Mouse (Mus musculus) limb, embryonic 13.5 days (tissue): Measurements from ENCODE around the gene Olfr353. TPM values are rescaled to one million over a fixed set of nuclear protein-coding genes. Genes with fewer than 3 reads are reported as not detected.

Source experiments
- ATAC-seq: fragments of 200-750 bp; cut with Nextera tagmentation; 2 replicates; pipeline ENCODE4 v1.8.0; 2017; ENCODE audit warnings: low read depth, moderate number of reproducible peaks, moderate TSS enrichment; ENCODE audit not compliant: low FRiP score
- H3K27ac ChIP-seq: fragments of 300-500 bp; sonication (generic); 2 replicates; pipeline ENCODE4 v1.5.1; 2015; ENCODE audit warnings: inconsistent platforms, mild to moderate bottlenecking, moderate library complexity
- H3K27me3 ChIP-seq: fragments of 300-500 bp; sonication (generic); 2 replicates; pipeline ENCODE4 v1.6.1; 2015; ENCODE audit warnings: mild to moderate bottlenecking, inconsistent platforms
- H3K36me3 ChIP-seq: fragments of 300-500 bp; sonication (generic); 2 replicates; pipeline ENCODE4 v1.6.1; 2015; ENCODE audit warnings: inconsistent platforms, mild to moderate bottlenecking, moderate library complexity
- H3K4me1 ChIP-seq: fragments of 300-500 bp; sonication (generic); 2 replicates; pipeline ENCODE4 v1.6.1; 2015; ENCODE audit warnings: inconsistent platforms
- H3K4me2 ChIP-seq: fragments of 300-500 bp; sonication (generic); replicated peaks from 2 replicates; pipeline ENCODE4 v1.6.1; 2015; ENCODE audit warnings: inconsistent platforms, mild to moderate bottlenecking, moderate library complexity
- H3K4me3 ChIP-seq: fragments of 300-500 bp; sonication (generic); 2 replicates; pipeline ENCODE4 v1.5.1; 2015; ENCODE audit warnings: moderate library complexity, mild to moderate bottlenecking, inconsistent platforms
- H3K9ac ChIP-seq: fragments of 300-500 bp; sonication (generic); 2 replicates; pipeline ENCODE4 v1.6.1; 2015; ENCODE audit warnings: mild to moderate bottlenecking, inconsistent platforms
- H3K9me3 ChIP-seq: fragments of 300-500 bp; sonication (generic); 2 replicates; pipeline ENCODE4 v1.6.1; 2016; ENCODE audit warnings: inconsistent platforms
- WGBS: fragments of 180-500 bp; shearing (Covaris S2); methylation state at CpG from one replicate; pipeline ENCODE4 v1.1.7; 2015; 5-methylcytosine and 5-hydroxymethylcytosine counted together
- polyA plus RNA-seq: library from polyadenylated mRNA; unstranded; fragments of >200 nt; fragmentation: Nextera tagmentation; extraction: Ambion mirVana; gene quantifications from 2 replicates; pipeline ENCODE4 v1.2.1, GENCODE M21; 2015

Olfr353 gene
- not detected in 2 replicates for polyA plus RNA-seq

DNA sequence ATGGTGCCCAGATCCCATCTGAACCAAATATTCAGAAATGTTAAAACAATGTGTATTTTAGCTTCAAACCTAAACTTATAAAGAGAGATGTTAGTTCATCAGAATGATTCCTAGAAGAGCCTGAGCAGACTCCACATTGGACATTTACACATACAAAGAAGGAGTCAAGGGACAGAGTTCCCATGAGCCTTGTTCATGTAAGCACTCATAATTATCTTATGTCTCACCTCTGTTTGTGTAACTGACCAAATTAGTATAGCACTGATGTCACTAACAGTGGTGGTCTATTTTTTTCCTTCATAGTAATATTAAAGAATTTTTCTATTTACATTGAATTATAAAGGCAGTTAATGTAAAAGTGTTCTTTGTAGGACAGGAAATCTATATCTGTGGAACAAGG, at the start of gene Olfr353:
TSS of gene Olfr353 (minus strand) at position 101 of the 400 bp plus-strand sequence.
- no peaks in the 10 kb centered on the region for H3K36me3 ChIP-seq
- peaks cover 22% of the 10 kb centered on the region; the same call in 1 of the 2 replicates for H3K9me3 ChIP-seq
- no peak within 1 kb of the TSS for H3K27ac ChIP-seq
- no peaks in the 10 kb centered on the region for H3K27me3 ChIP-seq
- no peaks in the 10 kb centered on the region for H3K4me1 ChIP-seq
- no peak for ATAC-seq
- no peak within 1 kb of the TSS for H3K4me3 ChIP-seq
- H3K4me2 ChIP-seq = no peak within 1 kb of the TSS
- no peak within 1 kb of the TSS for H3K9ac ChIP-seq

DNA sequence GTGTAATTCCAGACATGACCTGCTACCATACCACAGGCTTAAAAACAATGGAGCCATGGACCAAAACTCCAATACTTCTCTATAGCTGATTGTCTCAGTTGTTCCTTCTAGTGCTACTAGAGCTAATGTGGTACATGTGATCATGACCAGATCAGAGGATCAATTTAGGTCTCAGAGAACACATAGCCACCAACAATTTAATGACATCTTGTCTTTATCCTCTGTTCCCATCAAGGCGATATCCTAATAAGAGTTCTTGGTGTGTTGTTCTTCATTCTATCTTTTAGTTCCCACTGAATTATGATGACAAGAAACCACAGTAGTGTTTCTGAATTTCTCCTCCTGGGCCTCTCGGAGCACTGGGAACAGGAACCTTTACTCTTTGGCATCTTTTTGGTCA, 44.1 kb upstream of the Olfr353 start, which contains the start of gene Olfr356:
TSS of gene Olfr356 (plus strand) at position 301 of the 400 bp plus-strand sequence.
- Histone ChIP-seq H3K4me1 (no peaks in the 10 kb centered on the region), H3K4me3 (no peak within 1 kb of the TSS), H3K9me3 (peaks cover 15% of the 10 kb centered on the region), H3K4me2 (no peak within 1 kb of the TSS), H3K36me3 (no peaks in the 10 kb centered on the region), H3K9ac (no peak within 1 kb of the TSS), H3K27ac (no peak within 1 kb of the TSS), H3K27me3 (no peaks in the 10 kb centered on the region)
- ATAC-seq = no peak
- 85% methylated on average over 2 of the region's 2 CpGs for WGBS

DNA sequence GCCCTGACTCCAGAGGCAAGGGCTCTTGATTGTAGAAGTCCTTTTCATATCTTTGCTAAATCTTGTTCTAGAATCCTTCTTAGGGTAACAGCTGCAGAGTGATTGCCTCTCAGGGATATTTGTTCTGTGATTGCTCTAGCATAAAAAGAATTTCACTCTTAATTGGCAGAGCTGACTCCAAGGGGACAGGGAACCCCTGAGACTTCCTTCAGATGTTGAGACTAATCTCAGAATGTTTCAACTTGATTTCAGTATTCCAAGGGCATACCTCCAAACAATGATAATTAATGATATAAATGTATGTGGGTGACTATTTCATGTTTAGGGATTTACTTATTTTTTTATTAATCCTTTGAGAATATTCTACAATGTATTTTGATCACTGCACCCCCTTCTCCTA, 36.1 kb upstream of the Olfr353 start, which contains the start of gene Olfr355:
TSS of gene Olfr355 (minus strand) at position 101 of the 400 bp plus-strand sequence.
- no peak for ATAC-seq
- H3K36me3 ChIP-seq = no peaks in the 10 kb centered on the region
- no peak within 1 kb of the TSS for H3K4me2 ChIP-seq
- H3K27me3 ChIP-seq = no peaks in the 10 kb centered on the region
- H3K4me3 ChIP-seq = no peak within 1 kb of the TSS
- H3K27ac ChIP-seq = no peak within 1 kb of the TSS
- no peaks in the 10 kb centered on the region; the same call in 1 of the 2 replicates for H3K9me3 ChIP-seq
- no peak within 1 kb of the TSS for H3K9ac ChIP-seq
- no peaks in the 10 kb centered on the region for H3K4me1 ChIP-seq

DNA sequence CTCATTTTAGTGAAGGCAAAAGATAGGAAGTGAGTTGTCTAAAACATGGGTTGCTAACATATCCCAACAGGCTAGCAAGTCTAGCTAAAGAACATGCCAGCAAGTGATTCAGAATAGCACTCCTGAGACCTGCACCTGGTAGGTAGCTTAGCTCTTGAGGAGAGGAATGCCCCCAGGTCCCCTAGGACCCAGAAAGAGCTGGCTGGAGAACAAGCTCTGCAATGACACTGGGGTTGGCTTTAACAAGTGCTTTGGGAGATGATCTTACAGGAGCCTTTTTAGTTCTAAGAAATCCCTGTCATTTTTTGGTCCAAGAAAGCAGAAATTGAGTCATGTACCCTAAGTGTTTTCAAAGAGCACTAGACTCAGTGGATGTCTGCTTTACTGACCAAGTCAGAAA, 12.6 kb upstream of the Olfr353 start, which contains the start of gene Olfr354:
TSS of gene Olfr354 (plus strand) at position 301 of the 400 bp plus-strand sequence.
- no peak within 1 kb of the TSS for H3K4me2 ChIP-seq
- peaks cover 19% of the 10 kb centered on the region; the same call in 1 of the 2 replicates for H3K9me3 ChIP-seq
- H3K27ac ChIP-seq = no peak within 1 kb of the TSS
- H3K9ac ChIP-seq = no peak within 1 kb of the TSS
- ATAC-seq = no peak
- no peaks in the 10 kb centered on the region for H3K27me3 ChIP-seq
- H3K4me1 ChIP-seq = no peaks in the 10 kb centered on the region
- no peak within 1 kb of the TSS for H3K4me3 ChIP-seq
- H3K36me3 ChIP-seq = no peaks in the 10 kb centered on the region

DNA sequence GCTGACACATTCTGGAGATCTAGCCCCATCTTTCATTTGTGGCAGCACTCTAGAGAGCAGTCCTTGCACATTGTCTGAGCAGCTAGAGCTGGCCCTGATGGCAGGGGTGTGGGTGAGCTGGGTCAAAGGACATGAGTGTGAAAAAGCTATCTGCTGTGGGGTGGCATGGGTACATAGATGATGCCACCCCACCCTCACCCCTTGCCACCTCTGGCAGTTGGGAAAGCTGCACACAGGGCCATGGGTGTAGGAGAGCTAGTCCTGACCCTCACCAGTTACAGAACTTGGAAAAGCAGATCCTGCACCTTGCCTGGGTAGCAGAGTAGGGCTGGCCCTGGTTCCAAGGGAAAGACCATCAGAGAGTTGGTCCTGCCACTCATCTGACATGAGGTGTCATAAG, 4.4 kb upstream of the Olfr353 start:
- Histone ChIP-seq H3K4me2 (no peak overlapping the region), H3K9me3 (peaks cover 27% of the 10 kb centered on the region; the same call in 1 of the 2 replicates), H3K36me3 (no peaks in the 10 kb centered on the region), H3K27me3 (no peaks in the 10 kb centered on the region), H3K4me1 (no peaks in the 10 kb centered on the region), H3K27ac (no peak overlapping the region), H3K4me3 (no peak overlapping the region), H3K9ac (no peak overlapping the region)
- no peak for ATAC-seq

DNA sequence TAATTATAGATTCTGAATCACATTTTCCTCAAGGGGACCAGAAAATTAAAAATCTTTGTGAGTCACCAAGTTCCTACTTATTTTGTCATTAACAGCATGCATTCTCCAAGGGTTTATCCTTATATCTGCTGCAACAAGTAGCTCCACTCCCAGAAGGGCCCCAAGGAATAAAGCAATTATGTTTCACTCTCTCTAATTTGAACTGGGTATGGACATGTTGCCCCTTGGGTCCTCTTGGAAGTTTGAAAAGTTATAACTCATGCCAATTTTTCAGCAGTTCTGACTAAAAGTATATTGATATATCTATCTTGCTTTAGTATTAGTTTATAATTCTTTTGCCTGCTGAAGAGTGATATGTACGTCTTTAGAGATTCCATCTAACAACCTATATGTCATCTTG, 24.6 kb downstream of the Olfr353 start, which contains the start of gene Olfr352:
TSS of gene Olfr352 (plus strand) at position 301 of the 400 bp plus-strand sequence.
- Histone ChIP-seq H3K4me1 (no peaks in the 10 kb centered on the region), H3K4me2 (no peak within 1 kb of the TSS), H3K9ac (no peak within 1 kb of the TSS), H3K9me3 (peaks cover 18% of the 10 kb centered on the region; the same call in 1 of the 2 replicates), H3K36me3 (no peaks in the 10 kb centered on the region), H3K4me3 (no peak within 1 kb of the TSS), H3K27me3 (no peaks in the 10 kb centered on the region), H3K27ac (no peak within 1 kb of the TSS)
- ATAC-seq = no peak
- WGBS = 74% methylated on average over 1 of the region's 1 CpGs

DNA sequence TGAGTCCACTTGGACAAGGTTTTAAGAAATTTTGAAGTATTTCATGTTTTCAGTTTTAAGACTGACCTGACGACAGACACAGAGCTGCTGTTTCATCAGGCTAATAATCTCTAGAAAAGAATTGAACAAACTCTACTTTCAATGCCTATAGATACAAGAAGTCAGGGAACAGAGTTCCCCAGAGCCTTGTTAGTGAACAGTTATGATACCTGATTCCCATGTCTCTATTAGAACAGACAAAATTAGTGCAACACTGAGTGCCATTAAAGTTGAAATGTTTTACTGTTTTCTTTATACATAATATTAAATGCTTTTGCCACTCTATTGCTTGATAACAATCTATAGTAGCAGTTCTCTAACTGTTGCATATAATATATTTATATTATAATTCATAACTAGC, 30.2 kb downstream of the Olfr353 start, which contains the start of gene Olfr351:
TSS of gene Olfr351 (minus strand) at position 101 of the 400 bp plus-strand sequence.
- Histone ChIP-seq H3K4me2 (no peak within 1 kb of the TSS), H3K36me3 (no peaks in the 10 kb centered on the region), H3K27ac (no peak within 1 kb of the TSS), H3K9me3 (0 out of 2 replicates have a peak, but pooled peaks cover 12% of the 10 kb centered on the region), H3K9ac (no peak within 1 kb of the TSS), H3K27me3 (no peaks in the 10 kb centered on the region), H3K4me3 (no peak within 1 kb of the TSS), H3K4me1 (no peaks in the 10 kb centered on the region)
- ATAC-seq = no peak
- 82% methylated on average over 1 of the region's 1 CpGs for WGBS

DNA sequence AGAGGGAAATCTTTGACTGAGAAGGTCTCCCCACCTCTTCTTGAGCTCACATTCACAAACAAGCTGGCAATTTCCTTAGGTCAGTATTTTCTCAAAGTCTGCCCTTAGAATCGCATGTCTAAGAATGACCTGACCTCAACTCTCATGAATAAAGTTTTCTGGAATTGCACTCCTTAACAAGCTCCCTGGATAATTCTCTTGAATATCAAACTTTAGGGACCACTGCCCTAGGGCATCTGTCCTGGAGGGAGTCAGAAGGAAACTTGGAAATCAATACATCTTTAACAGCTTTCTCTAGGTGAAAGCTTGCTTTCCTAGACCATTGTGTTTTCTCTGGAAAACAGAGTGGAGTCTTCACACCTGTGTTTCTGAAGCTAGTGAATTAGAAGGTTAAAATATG, 46.7 kb downstream of the Olfr353 start, which contains the start of gene Olfr350:
TSS of gene Olfr350 (plus strand) at position 301 of the 400 bp plus-strand sequence.
- WGBS = 80% methylated on average over 1 of the region's 1 CpGs
- H3K27me3 ChIP-seq = no peaks in the 10 kb centered on the region
- peaks cover 17% of the 10 kb centered on the region; the same call in 1 of the 2 replicates for H3K9me3 ChIP-seq
- no peak within 1 kb of the TSS for H3K27ac ChIP-seq
- H3K4me1 ChIP-seq = no peaks in the 10 kb centered on the region
- ATAC-seq = no peak
- H3K4me3 ChIP-seq = no peak within 1 kb of the TSS
- no peak within 1 kb of the TSS for H3K4me2 ChIP-seq
- H3K36me3 ChIP-seq = no peaks in the 10 kb centered on the region
- H3K9ac ChIP-seq = no peak within 1 kb of the TSS

Other genes with a start within 250 kb of the Olfr353 start
- not detected in 2 replicates for gene Olfr346, start 207.1 kb downstream of the Olfr353 start, polyA plus RNA-seq
- gene Olfr347, start 161.0 kb downstream of the Olfr353 start, polyA plus RNA-seq = not detected in 2 replicates
- gene Olfr348, start 108.7 kb downstream of the Olfr353 start, polyA plus RNA-seq = not detected in 2 replicates
- not detected in 2 replicates for gene Olfr50, start 102.4 kb downstream of the Olfr353 start, polyA plus RNA-seq
- gene Olfr3, start 75.9 kb downstream of the Olfr353 start, polyA plus RNA-seq = not detected in 2 replicates
- gene Olfr350, start 46.6 kb downstream of the Olfr353 start, polyA plus RNA-seq = not detected in 2 replicates
- not detected in 2 replicates for gene Olfr351, start 30.3 kb downstream of the Olfr353 start, polyA plus RNA-seq
- not detected in 2 replicates for gene Olfr352, start 24.5 kb downstream of the Olfr353 start, polyA plus RNA-seq
- not detected in 2 replicates for gene Olfr354, start 12.7 kb upstream of the Olfr353 start, polyA plus RNA-seq
- not detected in 2 replicates for gene Olfr355, start 36.0 kb upstream of the Olfr353 start, polyA plus RNA-seq
- not detected in 2 replicates for gene Olfr356, start 44.2 kb upstream of the Olfr353 start, polyA plus RNA-seq
- gene Olfr357, start 100.9 kb upstream of the Olfr353 start, polyA plus RNA-seq = not detected in 2 replicates
- not detected in 2 replicates for gene Olfr358, start 116.4 kb upstream of the Olfr353 start, polyA plus RNA-seq
- gene Olfr360, start 172.8 kb upstream of the Olfr353 start, polyA plus RNA-seq = not detected in 2 replicates
- not detected in 2 replicates for gene Olfr361, start 196.4 kb upstream of the Olfr353 start, polyA plus RNA-seq
- not detected in 2 replicates for gene Olfr362, start 225.0 kb upstream of the Olfr353 start, polyA plus RNA-seq
- not detected in 2 replicates for gene Olfr364-ps1, start 246.4 kb upstream of the Olfr353 start, polyA plus RNA-seq